Mouse (Mus musculus) embryonic fibroblast, embryonic 13.5 days (primary cell): ENCODE measurements around the gene Ptcd1.

Source experiments
- CTCF ChIP-seq: IDR thresholded peaks from 2 replicates; pipeline ENCODE4 v1.5.1; 2011; ENCODE audit warnings: mild to moderate bottlenecking, control low read depth, low read length, moderate library complexity, borderline replicate concordance; ENCODE audit not compliant: insufficient read depth
- POLR2A ChIP-seq: IDR thresholded peaks from 2 replicates; pipeline ENCODE4 v1.6.1; 2011; ENCODE audit warnings: low read depth, mild to moderate bottlenecking, control low read depth, low read length, moderate library complexity

DNA sequence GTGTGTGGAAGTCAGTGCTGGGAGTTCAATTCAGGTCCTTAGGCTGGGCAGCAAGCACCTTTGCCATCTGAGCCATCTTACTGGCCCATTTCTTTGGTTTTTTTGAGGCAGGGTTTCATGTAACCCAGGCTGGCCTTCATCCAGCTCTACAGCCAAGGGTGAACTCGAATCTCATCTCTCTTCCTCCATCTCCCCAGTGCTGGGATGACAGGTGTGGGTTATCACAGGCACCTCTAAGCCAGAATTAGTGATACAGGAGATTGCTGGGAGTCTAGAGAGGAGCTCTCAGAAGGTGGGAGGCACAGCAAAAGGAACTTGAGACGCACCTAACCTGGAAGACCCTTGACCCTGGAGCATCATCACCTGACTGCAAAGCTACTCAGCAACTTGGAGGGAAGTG, 53.5 kb downstream of the Ptcd1 start:
- TF ChIP-seq CTCF = no peak
- no peak for TF ChIP-seq POLR2A
